Mouse (Mus musculus): ENCODE results near the gene Lrrc4b. TPM values are rescaled to one million over a fixed set of nuclear protein-coding genes. Genes with fewer than 3 reads are reported as not detected.

The Lrrc4b gene
- not detected for total RNA-seq (2023)

DNA sequence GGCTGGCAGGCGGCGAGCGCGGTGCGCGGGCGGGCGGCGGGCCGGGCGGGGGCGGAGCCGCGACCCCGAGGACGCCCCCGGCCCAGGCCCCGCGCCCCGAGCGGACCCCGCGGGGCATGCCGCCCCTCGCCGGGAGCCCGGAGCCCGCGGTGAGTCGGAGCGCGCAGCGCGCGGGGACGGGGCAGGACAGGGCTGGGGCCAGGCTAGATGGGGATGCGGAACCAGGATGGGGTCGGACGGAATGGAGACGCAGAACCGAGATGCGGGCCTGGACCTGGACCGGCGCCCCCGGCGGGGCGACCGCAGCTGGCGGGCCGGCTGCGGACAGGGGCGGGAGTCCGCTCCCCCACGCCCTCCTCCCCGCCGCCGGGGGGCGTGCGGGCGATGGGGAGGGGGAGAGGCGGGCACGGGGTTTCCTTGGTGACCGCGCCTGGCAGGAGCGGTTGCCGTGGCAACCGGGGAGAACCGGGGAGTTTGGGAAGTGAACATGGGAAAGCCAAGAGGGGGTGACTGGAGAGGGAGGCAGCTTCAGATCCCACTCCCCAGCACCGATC is at the start of gene Lrrc4b:
Lrrc4b (plus strand) TSS at position 51 of the 554 bp plus-strand sequence.

GRCm38 (mm10) chr7:44383980-44384715 is 44.7 kb upstream of the Lrrc4b start, which contains the start of gene Syt3:
Syt3 (plus strand) TSS chr7:44384102.

DNA sequence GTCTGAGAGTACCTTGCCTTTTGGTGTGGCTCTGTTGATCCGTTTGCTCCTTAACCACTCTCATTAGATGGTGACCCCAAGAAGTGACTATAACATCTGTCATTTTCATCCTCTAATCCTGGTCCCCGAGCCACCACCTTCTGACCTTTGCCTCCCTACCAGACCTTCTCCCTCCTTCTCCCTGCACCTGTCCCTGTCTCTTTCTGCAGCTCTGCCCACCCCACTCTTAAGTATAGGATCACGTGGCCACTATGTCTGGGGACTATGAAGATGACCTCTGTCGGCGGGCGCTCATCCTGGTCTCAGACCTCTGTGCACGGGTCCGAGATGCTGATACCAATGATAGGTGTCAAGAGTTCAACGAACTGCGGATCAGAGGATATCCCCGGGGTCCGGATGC is 43.1 kb upstream of the Lrrc4b start, which contains the start of gene 1700008O03Rik:
1700008O03Rik (minus strand) TSS at position 101 of the 400 bp plus-strand sequence.

GRCm38 (mm10) chr7:44465111-44465510 is 36.3 kb downstream of the Lrrc4b start, which contains the start of gene Aspdh:
Aspdh (plus strand) TSS chr7:44465391.

GRCm38 (mm10) chr7:44467811-44468411 is 39.1 kb downstream of the Lrrc4b start, which contains the start of gene Josd2:
Josd2 (plus strand) TSS chr7:44467980.

GRCm38 (mm10) chr7:44495992-44496770 is 67.4 kb downstream of the Lrrc4b start, which contains the start of the genes Emc10 and Fam71e1:
Emc10 (minus strand) TSS chr7:44496529.
Fam71e1 (plus strand) TSS chr7:44496581.

Other genes starting within 250 kb of the Lrrc4b start
- not detected for gene Klk1b24, start 240.8 kb upstream of the Lrrc4b start, total RNA-seq (2023)
- gene Klk1b3, start 230.8 kb upstream of the Lrrc4b start, total RNA-seq (2023): not detected
- gene Klk1b4, start 221.6 kb upstream of the Lrrc4b start, total RNA-seq (2023): not detected
- gene Klk1b5, start 213.1 kb upstream of the Lrrc4b start, total RNA-seq (2023): not detected
- gene Klk1, start 203.7 kb upstream of the Lrrc4b start, total RNA-seq (2023): not detected
- not detected for gene Gm36864, start 192.8 kb upstream of the Lrrc4b start, total RNA-seq (2023)
- 1.9 TPM for gene 1700028J19Rik, start 182.3 kb upstream of the Lrrc4b start, total RNA-seq (2023)
- 245 TPM for gene 2410002F23Rik, start 182.3 kb upstream of the Lrrc4b start, total RNA-seq (2023)
- gene Acp4, start 171.6 kb upstream of the Lrrc4b start, total RNA-seq (2023): not detected
- not detected for gene Gm15517, start 167.6 kb upstream of the Lrrc4b start, total RNA-seq (2023)
- 0.89 TPM for gene Clec11a, start 122.1 kb upstream of the Lrrc4b start, total RNA-seq (2023)
- gene Shank1, start 118.8 kb upstream of the Lrrc4b start, total RNA-seq (2023): 2.8 TPM
- not detected for gene Syt3, start 44.9 kb upstream of the Lrrc4b start, total RNA-seq (2023)
- not detected for gene 1700008O03Rik, start 43.2 kb upstream of the Lrrc4b start, total RNA-seq (2023)
- not detected for gene Aspdh, start 36.4 kb downstream of the Lrrc4b start, total RNA-seq (2023)
- 46.8 TPM for gene Josd2, start 39.0 kb downstream of the Lrrc4b start, total RNA-seq (2023)
- gene Emc10, start 67.5 kb downstream of the Lrrc4b start, total RNA-seq (2023): 96.1 TPM
- 7.1 TPM for gene Fam71e1, start 67.6 kb downstream of the Lrrc4b start, total RNA-seq (2023)
- 0.64 TPM for gene Mybpc2, start 95.6 kb downstream of the Lrrc4b start, total RNA-seq (2023)
- 27.7 TPM for gene Spib, start 103.1 kb downstream of the Lrrc4b start, total RNA-seq (2023)
- 57.8 TPM for gene Pold1, start 119.8 kb downstream of the Lrrc4b start, total RNA-seq (2023)
- gene Nr1h2, start 124.9 kb downstream of the Lrrc4b start, total RNA-seq (2023): 263 TPM
- gene Napsa, start 143.4 kb downstream of the Lrrc4b start, total RNA-seq (2023): 37.0 TPM
- 3.1 TPM for gene Kcnc3, start 161.6 kb downstream of the Lrrc4b start, total RNA-seq (2023)
- gene Myh14, start 241.8 kb downstream of the Lrrc4b start, total RNA-seq (2023): not detected

Data from CD8-positive naive resting alpha-beta T cell, adult 57 days (primary cell).